In genomic region chr11:4576090-4576732, GRCm38 (mm10) we compare ENCODE assay signal across 21 mouse cellular contexts. TPM values are rescaled to one million over a fixed set of nuclear protein-coding genes. Genes with fewer than 3 reads are reported as not detected.
"Had no signal": no experiment of that assay in that cellular context is flagged by ENCODE, and none has a peak within 500 bp of the region (broad histone marks: within the 10 kb centered on the region; RNA-seq: fewer than 3 reads in every experiment).

No protein-coding gene starts in this region.

RNA-seq across cellular contexts. Expression of gene Gm11032, which starts 43.7 kb away (rescaled TPM):
- total RNA-seq: layer of hippocampus, adult 18-20 months; layer of hippocampus, postnatal 14 days; left cerebral cortex, adult 8-10 months; left cerebral cortex, postnatal 14 days; left cerebral cortex, postnatal 4 days; megakaryocyte progenitor cell, adult 5-6 weeks; megakaryocyte-erythroid progenitor cell, adult 5-6 weeks; midbrain, postnatal 0 days had no signal
- polyA plus RNA-seq: intestine, embryonic 16.5 days; kidney, embryonic 16.5 days; limb, embryonic 12.5 days; limb, embryonic 15.5 days; lung, adult 2 months; lung, embryonic 16.5 days; midbrain, embryonic 11.5 days; midbrain, embryonic 14.5 days; midbrain, postnatal 0 days; neural tube, embryonic 11.5 days; neural tube, embryonic 14.5 days; small intestine, adult 2 months; stomach, embryonic 14.5 days; thymus, postnatal 0 days had no signal
